Mouse (Mus musculus): ENCODE data around the gene Slbp. TPM values are rescaled to one million over a fixed set of nuclear protein-coding genes. Genes with fewer than 3 reads are reported as not detected.

The Slbp gene
- total and polyA plus RNA-seq, 3 experiments, result 233 to 731 (median 255) TPM

- H3K4me1 ChIP-seq (ENCODE audit: control insufficient read depth in 1 of 2, insufficient read depth in 2 of 2, low read length in 2 of 2), result no peaks in the 10 kb centered on the region
- TF ChIP-seq CHD1 (IDR thresholded peaks at IDR 0.05; ENCODE audit: low read depth, low read length) (no peak), CTCF (IDR thresholded peaks at IDR 0.05 in 2 of 3, conservative IDR thresholded peaks at IDR 0.05 in 1 of 3; ENCODE audit: control insufficient read depth in 1 of 3, insufficient read depth in 1 of 3, low read depth in 2 of 3, low read length in 3 of 3, poor library complexity in 1 of 3, severe bottlenecking in 1 of 3) (no peak), POLR2A (IDR thresholded peaks at IDR 0.05; ENCODE audit: control insufficient read depth in 1 of 2, insufficient read depth in 1 of 2, low read depth in 1 of 2, low read length in 2 of 2, poor library complexity in 1 of 2) (no peak), UBTF (IDR thresholded peaks at IDR 0.05; ENCODE audit: borderline replicate concordance, insufficient read depth, low read depth, low read length) (no peak), HCFC1 (IDR thresholded peaks at IDR 0.05; ENCODE audit: low read depth, low read length) (no peak), RCOR1 (IDR thresholded peaks at IDR 0.05; ENCODE audit: low read depth, low read length) (no peak), E2F4 (IDR thresholded peaks at IDR 0.05; ENCODE audit: borderline replicate concordance, low read depth, low read length) (no peak), ZC3H11A (IDR thresholded peaks at IDR 0.05; ENCODE audit: low read depth, low read length) (no peak), MYB (IDR thresholded peaks at IDR 0.05; ENCODE audit: low read depth, low read length) (no peak), EP300 (IDR thresholded peaks at IDR 0.05; ENCODE audit: low read depth in 1 of 2, low read length in 2 of 2) (no peak), ZMIZ1 (IDR thresholded peaks at IDR 0.05; ENCODE audit: low read depth, low read length) (no peak), JUND (IDR thresholded peaks at IDR 0.05; ENCODE audit: low read depth, low read length) (no peak), POLR2AphosphoS5 (IDR thresholded peaks at IDR 0.05; ENCODE audit: borderline replicate concordance, low read depth, low read length) (no peak), NRF1 (IDR thresholded peaks at IDR 0.05; ENCODE audit: insufficient read depth, low read depth, low read length, poor library complexity, severe bottlenecking) (no peak), TBP (IDR thresholded peaks at IDR 0.05; ENCODE audit: low read depth, low read length) (no peak), CHD2 (IDR thresholded peaks at IDR 0.05; ENCODE audit: low read length) (no peak), ZNF384 (IDR thresholded peaks at IDR 0.05; ENCODE audit: low read depth, low read length) (no peak)
- no peaks in the 10 kb centered on the region for H3K79me2 ChIP-seq (ENCODE audit: control insufficient read depth, insufficient read depth, low read length, poor library complexity)
- no peak for DNase-seq (ENCODE audit: low read depth, low spot score)
- H3K27ac ChIP-seq (ENCODE audit: control insufficient read depth, low read depth, low read length), result no peak overlapping the region
- no peaks in the 10 kb centered on the region for H3K27me3 ChIP-seq (ENCODE audit: control insufficient read depth in 1 of 2, insufficient read depth in 2 of 2, low read length in 2 of 2)
- peaks cover 0 to 9% of the 10 kb centered on the region in 2 experiments; a peak in 2 of 4 replicates for H3K36me3 ChIP-seq (ENCODE audit: control insufficient read depth in 1 of 2, insufficient read depth in 2 of 2, low read length in 2 of 2)
- H3K9me3 ChIP-seq (replicated peaks; ENCODE audit: insufficient read depth, low read length), result no peaks in the 10 kb centered on the region
- no peak overlapping the region for H3K9ac ChIP-seq (ENCODE audit: control insufficient read depth, low read depth, low read length, poor library complexity, severe bottlenecking)
- H3K4me3 ChIP-seq (ENCODE audit: control insufficient read depth in 1 of 2, insufficient read depth in 1 of 2, low read depth in 2 of 2, low read length in 2 of 2), result no peak overlapping the region
These were observed 40.6 kb downstream of the Slbp start for GRCm38 (mm10) chr5:33611795-33612194.

- TF ChIP-seq RAD21 (IDR thresholded peaks at IDR 0.05; ENCODE audit: low read depth, low read length) (no peak), ETS1 (IDR thresholded peaks at IDR 0.05; ENCODE audit: low read depth, low read length) (no peak), EP300 (IDR thresholded peaks at IDR 0.05; ENCODE audit: low read depth in 1 of 2, low read length in 2 of 2) (no peak), KAT2A (conservative IDR thresholded peaks at IDR 0.05; ENCODE audit: low read depth, low read length) (no peak), SIN3A (IDR thresholded peaks at IDR 0.05; ENCODE audit: low read length) (no peak), CHD2 (IDR thresholded peaks at IDR 0.05; ENCODE audit: low read length) (no peak), NELFE (IDR thresholded peaks at IDR 0.05; ENCODE audit: low read depth, low read length) (no peak), TCF12 (IDR thresholded peaks at IDR 0.05; ENCODE audit: low read depth, low read length) (no peak), MAFK (IDR thresholded peaks at IDR 0.05; ENCODE audit: borderline replicate concordance, low read depth, low read length) (no peak), BHLHE40 (IDR thresholded peaks at IDR 0.05; ENCODE audit: borderline replicate concordance, low read depth, low read length) (no peak), POLR2A (IDR thresholded peaks at IDR 0.05; ENCODE audit: control insufficient read depth in 1 of 2, insufficient read depth in 1 of 2, low read depth in 1 of 2, low read length in 2 of 2, poor library complexity in 1 of 2) (no peak), MYB (IDR thresholded peaks at IDR 0.05; ENCODE audit: low read depth, low read length) (no peak), ZC3H11A (IDR thresholded peaks at IDR 0.05; ENCODE audit: low read depth, low read length) (no peak), HCFC1 (IDR thresholded peaks at IDR 0.05; ENCODE audit: low read depth, low read length) (no peak), ZKSCAN1 (IDR thresholded peaks at IDR 0.05; ENCODE audit: low read depth, low read length) (no peak), NRF1 (IDR thresholded peaks at IDR 0.05; ENCODE audit: insufficient read depth, low read depth, low read length, poor library complexity, severe bottlenecking) (no peak), POLR2AphosphoS5 (IDR thresholded peaks at IDR 0.05; ENCODE audit: borderline replicate concordance, low read depth, low read length) (no peak)
- Histone ChIP-seq H3K9me3 (replicated peaks; ENCODE audit: insufficient read depth, low read length) (no peaks in the 10 kb centered on the region), H3K79me2 (ENCODE audit: control insufficient read depth, insufficient read depth, low read length, poor library complexity) (no peaks in the 10 kb centered on the region), H3K27ac (ENCODE audit: control insufficient read depth, low read depth, low read length) (no peak overlapping the region), H3K4me1 (ENCODE audit: control insufficient read depth in 1 of 2, insufficient read depth in 2 of 2, low read length in 2 of 2) (no peaks in the 10 kb centered on the region), H3K27me3 (ENCODE audit: control insufficient read depth in 1 of 2, insufficient read depth in 2 of 2, low read length in 2 of 2) (no peaks in the 10 kb centered on the region), H3K9ac (ENCODE audit: control insufficient read depth, low read depth, low read length, poor library complexity, severe bottlenecking) (no peak overlapping the region), H3K36me3 (ENCODE audit: control insufficient read depth in 1 of 2, insufficient read depth in 2 of 2, low read length in 2 of 2) (peaks cover 0 to 7% of the 10 kb centered on the region in 2 experiments; a peak in 2 of 4 replicates), H3K4me3 (ENCODE audit: control insufficient read depth in 1 of 2, insufficient read depth in 1 of 2, low read depth in 2 of 2, low read length in 2 of 2) (no peak overlapping the region)
- DNase-seq (ENCODE audit: low read depth, low spot score), result no peak
These were observed 43.1 kb downstream of the Slbp start for GRCm38 (mm10) chr5:33609226-33609625.

Data from MEL (cell line).